Mouse (Mus musculus): Measurements from ENCODE around the gene Llph. TPM values are rescaled to one million over a fixed set of nuclear protein-coding genes. Genes with fewer than 3 reads are reported as not detected.

The Llph gene
- polyA plus RNA-seq (2016; fragmentation: Nextera tagmentation; extraction: Ambion mirVana): 61.6 and 70.2 TPM in 2 replicates

DNA sequence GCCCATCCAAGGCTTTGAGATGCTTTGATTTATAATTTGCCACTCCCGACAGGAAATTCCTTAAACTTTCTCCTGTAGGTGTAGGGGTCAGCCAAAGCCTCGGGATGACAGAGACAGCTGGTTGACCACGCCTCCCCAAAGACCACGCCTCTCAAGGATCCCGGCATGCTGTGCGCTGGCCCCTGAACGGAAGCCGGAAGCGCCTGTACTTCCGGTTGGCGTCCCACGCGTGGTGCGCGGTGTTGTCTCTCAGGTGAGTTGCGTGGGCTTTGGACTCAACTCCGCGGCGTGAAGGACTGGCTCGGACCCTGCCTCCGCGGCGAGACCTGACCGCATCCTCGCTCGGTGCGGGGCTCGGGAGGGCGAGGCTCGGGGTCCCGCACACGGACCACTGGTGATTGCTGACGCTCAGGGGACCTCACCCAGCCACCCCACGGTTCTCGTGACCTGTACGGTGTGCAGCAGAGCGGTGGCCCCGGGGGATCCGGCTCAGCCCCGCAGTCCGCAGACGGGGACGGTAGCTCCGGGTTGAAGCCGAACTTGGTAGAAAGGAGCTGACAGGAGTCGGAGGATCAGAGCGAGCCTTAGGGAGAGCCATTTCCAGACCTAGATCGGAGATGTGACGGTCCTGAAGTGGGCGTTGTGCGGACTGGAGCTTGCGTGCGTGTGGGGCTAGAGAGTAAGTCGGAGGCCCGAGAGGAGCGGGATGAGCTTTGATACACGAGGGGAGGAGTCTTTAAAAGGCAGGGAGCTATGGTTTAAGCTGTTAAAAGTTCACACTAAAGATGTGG is at the start of gene Llph:
Llph (plus strand) TSS at position 200 of the 791 bp plus-strand sequence.
- no peaks in the 10 kb centered on the region for H3K9me3 ChIP-seq (replicated peaks)
- under 1% methylated on average over 57 of the region's 57 CpGs for WGBS
- no peaks in the 10 kb centered on the region for H3K27me3 ChIP-seq (ENCODE audit: low read depth, poor library complexity, severe bottlenecking)
- peak; percentile 91 for DNase-seq (ENCODE audit: low spot score)
- peak within 1 kb of the TSS; percentile 90 for H3K27ac ChIP-seq
- peak within 1 kb of the TSS; percentile 100 for H3K4me3 ChIP-seq
- peaks cover 23% of the 10 kb centered on the region for H3K4me1 ChIP-seq
- H3K36me3 ChIP-seq: peaks cover 47% of the 10 kb centered on the region

DNA sequence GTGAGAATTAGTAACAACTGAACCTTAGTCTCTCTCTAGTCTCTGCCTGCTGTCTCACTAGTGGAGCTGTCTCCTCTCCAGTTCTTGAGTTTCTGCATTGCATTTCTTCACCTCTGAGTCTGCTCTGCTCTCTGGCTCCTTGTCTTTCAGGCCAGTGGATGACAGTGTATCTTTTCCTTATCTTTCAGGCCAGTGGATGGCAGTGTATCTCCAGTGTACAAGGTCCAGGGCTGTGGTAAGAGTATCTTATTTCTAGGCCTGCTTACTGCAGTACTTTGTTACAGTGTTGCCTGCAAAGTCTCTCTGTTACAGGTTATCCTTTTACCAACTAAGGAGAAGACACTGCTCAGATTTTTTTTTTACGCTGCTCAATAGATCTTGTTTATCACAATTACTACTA is 44.0 kb upstream of the Llph start:
- Histone ChIP-seq H3K4me3 (no peak overlapping the region), H3K27ac (no peak overlapping the region), H3K27me3 (ENCODE audit: low read depth, poor library complexity, severe bottlenecking) (no peaks in the 10 kb centered on the region), H3K9me3 (replicated peaks) (no peaks in the 10 kb centered on the region), H3K4me1 (no peaks in the 10 kb centered on the region), H3K36me3 (no peaks in the 10 kb centered on the region)
- 100% methylated on average over 1 of the region's 1 CpGs for WGBS
- no peak for DNase-seq (ENCODE audit: low spot score)

DNA sequence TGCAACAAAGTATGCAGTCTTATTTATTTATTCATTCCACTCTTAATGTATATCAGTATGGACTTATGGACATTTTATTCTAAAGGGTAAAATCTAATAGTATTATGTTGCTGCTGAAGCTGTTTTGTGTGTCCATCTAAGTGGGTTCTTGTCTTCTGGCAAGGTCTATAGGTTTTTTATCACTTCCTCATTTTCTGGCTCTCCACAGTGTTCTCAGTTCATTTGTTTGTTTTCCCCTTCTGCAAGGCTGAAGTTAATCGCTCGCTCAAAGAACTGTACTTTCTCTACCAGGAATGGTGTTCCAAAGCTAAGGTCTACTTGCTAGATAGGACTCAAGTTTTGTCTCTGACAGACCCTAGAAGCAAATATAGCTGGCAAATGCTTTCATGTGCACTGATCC is 43.5 kb upstream of the Llph start:
- DNase-seq (ENCODE audit: low spot score): no peak
- no peaks in the 10 kb centered on the region for H3K4me1 ChIP-seq
- 89% methylated on average over 2 of the region's 2 CpGs for WGBS
- H3K4me3 ChIP-seq: no peak overlapping the region
- H3K36me3 ChIP-seq: no peaks in the 10 kb centered on the region
- no peak overlapping the region for H3K27ac ChIP-seq
- no peaks in the 10 kb centered on the region for H3K9me3 ChIP-seq (replicated peaks)
- H3K27me3 ChIP-seq (ENCODE audit: low read depth, poor library complexity, severe bottlenecking): no peaks in the 10 kb centered on the region

DNA sequence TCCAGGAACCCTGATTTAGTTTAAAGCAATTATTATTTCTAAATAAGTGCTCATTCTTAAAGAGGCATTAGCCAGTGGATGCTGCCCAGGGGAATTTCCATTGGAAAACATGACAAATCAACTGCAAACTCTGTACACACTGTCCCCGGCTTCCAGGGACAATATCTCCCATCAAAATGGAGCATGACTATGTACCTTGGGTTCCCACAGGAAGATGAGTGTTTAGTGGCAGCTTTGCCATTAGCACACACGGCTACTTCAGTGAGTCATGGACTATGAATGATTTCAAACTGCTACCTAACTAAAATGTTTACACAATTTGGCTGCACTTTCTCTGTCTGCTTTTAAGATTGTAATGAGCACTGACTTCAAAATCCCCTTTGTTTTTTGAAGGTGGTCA is 38.4 kb upstream of the Llph start:
- 67% methylated on average over 2 of the region's 2 CpGs for WGBS
- H3K36me3 ChIP-seq: no peaks in the 10 kb centered on the region
- no peak for DNase-seq (ENCODE audit: low spot score)
- H3K4me1 ChIP-seq: no peaks in the 10 kb centered on the region
- H3K9me3 ChIP-seq (replicated peaks): no peaks in the 10 kb centered on the region
- H3K27ac ChIP-seq: no peak overlapping the region
- H3K4me3 ChIP-seq: no peak overlapping the region
- no peaks in the 10 kb centered on the region for H3K27me3 ChIP-seq (ENCODE audit: low read depth, poor library complexity, severe bottlenecking)

DNA sequence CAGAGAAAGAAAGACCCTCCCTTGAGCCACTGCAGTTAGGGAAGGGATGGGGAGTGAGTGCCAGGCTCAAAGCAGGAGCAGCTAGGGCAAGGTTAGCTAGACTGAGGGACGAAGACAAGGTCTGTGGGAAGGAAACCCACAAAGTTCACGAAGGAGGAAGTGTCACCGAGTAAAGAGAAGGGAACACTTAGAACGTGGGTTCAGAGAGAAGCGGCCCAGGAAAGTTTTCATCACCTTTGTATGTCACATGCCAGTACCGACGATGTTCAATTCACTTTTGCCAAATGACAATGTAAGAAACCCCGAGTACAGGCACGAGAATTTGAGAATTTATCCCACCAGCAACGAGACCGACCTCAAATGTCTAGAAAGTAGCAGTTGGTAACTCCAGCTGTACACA is 37.6 kb upstream of the Llph start:
- H3K9me3 ChIP-seq (replicated peaks): no peaks in the 10 kb centered on the region
- H3K27me3 ChIP-seq (ENCODE audit: low read depth, poor library complexity, severe bottlenecking): no peaks in the 10 kb centered on the region
- H3K27ac ChIP-seq: no peak overlapping the region
- no peaks in the 10 kb centered on the region for H3K4me1 ChIP-seq
- WGBS: 76% methylated on average over 11 of the region's 11 CpGs
- H3K36me3 ChIP-seq: no peaks in the 10 kb centered on the region
- H3K4me3 ChIP-seq: no peak overlapping the region
- no peak for DNase-seq (ENCODE audit: low spot score)

DNA sequence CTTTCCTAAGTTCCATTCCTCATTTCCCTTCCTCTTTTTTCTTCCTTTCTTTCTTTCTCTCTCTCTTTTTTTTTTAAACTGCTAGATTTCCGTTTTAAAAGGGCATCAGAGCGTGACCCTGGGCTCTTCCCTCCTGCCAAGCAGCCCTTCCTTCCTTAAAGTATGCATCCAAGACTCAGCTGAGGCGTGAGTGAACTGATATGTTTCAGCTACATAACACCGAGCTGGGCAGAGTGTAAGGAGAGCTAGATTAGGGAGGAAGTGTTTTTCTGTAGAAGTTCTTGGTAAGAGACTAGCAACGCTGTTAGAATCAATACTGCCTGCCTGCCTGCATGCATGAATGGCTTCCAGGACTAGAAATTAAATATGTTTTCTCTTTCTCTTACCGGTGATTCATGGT is 37.1 kb upstream of the Llph start:
- H3K4me1 ChIP-seq: no peaks in the 10 kb centered on the region
- H3K27me3 ChIP-seq (ENCODE audit: low read depth, poor library complexity, severe bottlenecking): no peaks in the 10 kb centered on the region
- H3K27ac ChIP-seq: no peak overlapping the region
- no peak overlapping the region for H3K4me3 ChIP-seq
- no peaks in the 10 kb centered on the region for H3K36me3 ChIP-seq
- H3K9me3 ChIP-seq (replicated peaks): no peaks in the 10 kb centered on the region
- no peak for DNase-seq (ENCODE audit: low spot score)
- WGBS: 55% methylated on average over 6 of the region's 6 CpGs

DNA sequence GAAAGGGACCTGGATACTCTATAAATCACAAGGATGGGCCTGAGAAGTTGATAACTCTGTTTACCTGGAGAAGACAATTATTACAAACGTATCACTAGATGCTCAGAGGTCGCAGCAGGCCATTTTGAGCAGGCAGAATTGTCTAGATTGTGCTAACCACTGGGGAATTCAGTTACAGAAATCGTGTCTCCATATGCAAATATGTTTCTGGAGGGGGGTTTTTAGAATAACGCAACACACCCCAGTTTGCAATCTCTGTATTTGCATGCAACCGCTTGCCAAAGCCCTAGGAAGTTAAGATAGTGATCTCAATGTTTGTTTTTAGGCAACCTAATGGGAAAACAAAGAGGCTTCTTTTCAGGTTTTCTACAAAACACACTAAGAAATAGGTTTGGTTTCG is 35.7 kb upstream of the Llph start:
- Histone ChIP-seq H3K4me3 (no peak overlapping the region), H3K4me1 (0 out of 2 replicates have a peak, but pooled peaks cover 3% of the 10 kb centered on the region), H3K9me3 (replicated peaks) (no peaks in the 10 kb centered on the region), H3K36me3 (no peaks in the 10 kb centered on the region), H3K27ac (no peak overlapping the region), H3K27me3 (ENCODE audit: low read depth, poor library complexity, severe bottlenecking) (no peaks in the 10 kb centered on the region)
- WGBS: 91% methylated on average over 6 of the region's 6 CpGs
- DNase-seq (ENCODE audit: low spot score): no peak

DNA sequence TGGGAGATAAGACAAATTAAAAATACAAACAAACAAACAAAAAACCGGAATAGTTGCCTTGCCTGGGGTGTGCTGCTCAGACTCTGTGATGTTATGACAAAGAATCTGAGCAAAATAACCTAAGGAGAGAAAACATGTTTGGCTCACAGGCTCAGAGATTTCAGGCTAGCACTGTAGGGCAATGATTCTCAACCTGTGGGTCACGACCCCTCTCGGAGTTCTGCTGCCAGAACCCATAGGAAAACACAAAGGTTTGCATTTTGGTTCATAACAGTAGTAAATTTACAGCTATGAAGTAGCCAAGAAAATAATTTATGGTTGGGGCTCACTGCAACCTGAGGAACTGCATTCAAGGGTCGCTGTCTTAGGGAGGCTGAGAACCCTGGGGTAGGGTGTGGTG is 34.6 kb upstream of the Llph start:
- Histone ChIP-seq H3K27ac (no peak overlapping the region), H3K9me3 (replicated peaks) (no peaks in the 10 kb centered on the region), H3K27me3 (ENCODE audit: low read depth, poor library complexity, severe bottlenecking) (no peaks in the 10 kb centered on the region), H3K36me3 (no peaks in the 10 kb centered on the region), H3K4me1 (0 out of 2 replicates have a peak, but pooled peaks cover 3% of the 10 kb centered on the region), H3K4me3 (no peak overlapping the region)
- no peak for DNase-seq (ENCODE audit: low spot score)
- 90% methylated on average over 4 of the region's 4 CpGs for WGBS

DNA sequence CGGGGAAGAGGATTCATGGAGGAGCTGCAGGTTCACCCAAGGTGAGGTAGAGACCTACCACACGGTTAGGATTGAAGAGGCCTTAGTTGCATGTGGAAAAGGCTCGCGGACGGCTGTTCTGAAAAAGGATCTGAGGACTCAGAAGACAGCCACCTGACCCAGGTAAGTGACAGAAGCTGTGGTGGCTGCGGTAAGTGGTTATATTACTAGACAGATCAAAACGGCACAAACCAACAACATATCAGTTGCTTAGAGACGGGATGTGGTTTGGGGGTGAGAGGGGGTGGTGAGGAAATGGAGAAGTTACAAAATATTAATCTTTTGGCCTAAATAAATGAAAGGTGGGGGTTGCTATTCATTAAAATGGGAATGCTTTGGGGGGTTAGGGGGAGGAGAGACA is 33.6 kb upstream of the Llph start:
- no peak overlapping the region for H3K27ac ChIP-seq
- no peak for DNase-seq (ENCODE audit: low spot score)
- no peaks in the 10 kb centered on the region for H3K36me3 ChIP-seq
- no peaks in the 10 kb centered on the region for H3K27me3 ChIP-seq (ENCODE audit: low read depth, poor library complexity, severe bottlenecking)
- H3K9me3 ChIP-seq (replicated peaks): no peaks in the 10 kb centered on the region
- 0 out of 2 replicates have a peak, but pooled peaks cover 3% of the 10 kb centered on the region for H3K4me1 ChIP-seq
- WGBS: 97% methylated on average over 8 of the region's 8 CpGs
- no peak overlapping the region for H3K4me3 ChIP-seq

DNA sequence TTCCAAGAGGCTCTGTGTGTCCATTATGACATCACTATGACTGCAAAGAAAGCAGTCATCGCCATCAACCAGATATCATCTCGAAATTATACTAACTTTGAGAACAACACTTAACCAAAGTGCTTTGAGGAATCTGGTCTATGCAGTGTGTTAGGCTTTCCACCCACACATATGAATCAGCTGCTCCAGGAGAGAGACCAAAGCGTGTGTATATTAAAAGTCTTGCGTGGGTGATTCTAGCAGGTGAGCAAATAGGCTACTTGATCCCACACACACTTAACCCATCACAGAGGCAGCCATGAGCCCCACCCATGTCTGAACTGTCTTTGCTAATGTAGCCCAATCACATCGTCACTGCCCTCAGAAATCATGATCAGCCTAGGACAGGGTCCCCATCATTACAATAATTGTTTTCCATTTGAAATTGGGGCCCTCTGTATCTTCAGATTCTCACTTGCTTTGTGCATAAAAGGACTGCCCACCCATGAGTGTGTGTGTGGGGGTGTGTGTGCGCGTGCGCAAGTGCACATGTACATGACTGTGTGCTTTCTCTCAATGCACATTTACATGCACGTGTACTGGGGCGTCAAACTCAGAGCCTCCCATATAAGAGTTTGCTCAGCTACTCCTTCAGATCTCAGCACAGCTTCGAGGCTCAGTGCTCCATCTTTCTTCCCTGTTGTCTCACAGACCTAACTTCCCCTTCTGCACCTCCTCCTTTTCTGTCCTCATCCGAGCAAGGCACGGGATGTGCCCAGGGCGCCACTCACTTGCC is 29.6 kb upstream of the Llph start:
- no peaks in the 10 kb centered on the region for H3K36me3 ChIP-seq
- no peak overlapping the region for H3K4me3 ChIP-seq
- peaks cover 15% of the 10 kb centered on the region for H3K4me1 ChIP-seq
- H3K9me3 ChIP-seq (replicated peaks): no peaks in the 10 kb centered on the region
- H3K27ac ChIP-seq: no peak overlapping the region
- H3K27me3 ChIP-seq (ENCODE audit: low read depth, poor library complexity, severe bottlenecking): peaks cover 22% of the 10 kb centered on the region
- 83% methylated on average over 14 of the region's 14 CpGs for WGBS
- no peak for DNase-seq (ENCODE audit: low spot score)

DNA sequence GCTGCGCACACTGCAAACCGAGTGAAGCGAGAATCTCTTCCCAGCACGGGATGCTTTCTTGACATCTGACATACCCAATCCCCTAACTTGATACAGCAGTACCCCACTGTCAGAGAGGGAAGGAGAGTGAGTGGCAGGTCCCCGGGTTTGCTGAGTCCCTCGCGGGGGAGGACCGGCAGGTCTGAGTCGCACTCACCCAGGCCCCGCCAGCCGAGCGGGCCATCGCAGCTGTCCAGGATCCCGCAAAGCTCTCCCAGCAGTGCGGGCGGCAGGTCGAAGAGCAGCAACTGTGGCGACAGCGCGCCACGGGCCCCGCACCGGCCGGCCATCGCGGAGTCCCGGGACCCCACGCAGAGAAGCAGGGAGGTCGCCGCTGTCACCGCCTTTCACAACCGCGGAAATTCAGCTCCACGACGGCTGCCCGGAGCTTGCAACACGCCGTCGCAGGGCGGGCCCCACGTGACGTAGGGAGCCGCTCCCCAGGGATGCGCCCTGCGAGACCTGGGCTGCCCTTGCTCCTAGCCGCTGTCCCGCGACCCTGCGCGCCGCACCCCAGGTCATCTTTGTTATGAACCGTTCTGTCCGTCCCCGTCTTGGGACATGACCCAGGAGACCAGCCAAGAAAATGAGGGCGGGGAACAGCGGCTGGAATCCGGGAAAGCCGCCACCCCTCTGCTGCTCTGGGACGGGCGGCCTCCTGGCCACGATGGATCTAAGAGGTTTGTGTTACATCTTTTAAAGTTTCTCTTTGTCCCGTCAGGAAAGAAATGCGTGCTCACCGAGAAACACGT is 25.5 kb upstream of the Llph start, which contains the start of gene Tmbim4:
Tmbim4 (plus strand) TSS at position 460 of the 791 bp plus-strand sequence.
- H3K4me1 ChIP-seq: peaks cover 11% of the 10 kb centered on the region
- 2% methylated on average over 65 of the region's 65 CpGs for WGBS
- no peaks in the 10 kb centered on the region for H3K9me3 ChIP-seq (replicated peaks)
- peaks cover 26% of the 10 kb centered on the region for H3K27me3 ChIP-seq (ENCODE audit: low read depth, poor library complexity, severe bottlenecking)
- no peaks in the 10 kb centered on the region for H3K36me3 ChIP-seq
- peak within 1 kb of the TSS; percentile 65 for H3K4me3 ChIP-seq
- H3K27ac ChIP-seq: peak within 1 kb of the TSS; percentile 75
- peak; percentile 73 for DNase-seq (ENCODE audit: low spot score)

DNA sequence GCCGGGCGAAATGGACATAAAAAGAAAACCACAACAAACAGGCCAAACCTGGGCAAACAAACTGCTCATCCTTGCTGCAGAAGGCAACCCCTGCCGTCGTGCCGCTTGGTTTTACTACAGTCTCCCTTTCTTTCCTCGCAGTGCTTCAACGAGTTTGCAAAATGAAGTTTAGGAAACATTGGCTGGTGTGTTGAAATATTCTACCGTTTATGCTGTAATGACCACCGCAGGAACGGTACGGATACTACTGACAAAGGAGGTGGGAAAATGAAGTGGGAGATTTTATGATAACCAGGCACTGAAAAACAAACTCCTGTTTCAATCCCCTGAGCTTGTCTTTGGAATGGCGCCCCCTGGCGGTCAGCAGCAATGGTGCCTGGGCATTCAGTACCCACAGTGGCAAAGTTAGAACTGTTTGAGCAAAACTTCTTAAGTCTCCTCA is 24.9 kb upstream of the Llph start, which contains the start of gene Irak3:
Irak3 (minus strand) TSS at position 170 of the 442 bp plus-strand sequence.
- no peaks in the 10 kb centered on the region for H3K9me3 ChIP-seq (replicated peaks)
- 4% methylated on average over 13 of the region's 13 CpGs for WGBS
- DNase-seq (ENCODE audit: low spot score): peak; percentile 94
- peak within 1 kb of the TSS; percentile 65 for H3K4me3 ChIP-seq
- H3K4me1 ChIP-seq: peaks cover 11% of the 10 kb centered on the region
- no peaks in the 10 kb centered on the region for H3K36me3 ChIP-seq
- peak within 1 kb of the TSS; percentile 75 for H3K27ac ChIP-seq
- H3K27me3 ChIP-seq (ENCODE audit: low read depth, poor library complexity, severe bottlenecking): peaks cover 26% of the 10 kb centered on the region

Measured in limb, embryonic 10.5 days (tissue).